ENCODE assay signal across 12 mouse cellular contexts in genomic region chr7:139529208-139529607, GRCm38 (mm10). TPM values are rescaled to one million over a fixed set of nuclear protein-coding genes. Genes with fewer than 3 reads are reported as not detected.
"Had no signal": no experiment of that assay in that cellular context is flagged by ENCODE, and none has a peak within 500 bp of the region (broad histone marks: within the 10 kb centered on the region; RNA-seq: fewer than 3 reads in every experiment).

No protein-coding gene starts in this region.

- H3K27ac ChIP-seq: kidney, postnatal 0 days; limb, embryonic 13.5 days; liver, embryonic 14.5 days; neural tube, embryonic 13.5 days had no signal

- H3K27me3 ChIP-seq: limb, embryonic 13.5 days had no signal

- H3K9me3 ChIP-seq: limb, embryonic 13.5 days; neural tube, embryonic 13.5 days had no signal

- DNase-seq: kidney, adult 11 months; kidney, adult 9 months; kidney, postnatal 36 days; left cerebral cortex, postnatal 4 days; lung, adult 18-20 months; right cerebral cortex, postnatal 25 days; thymus, postnatal 4 days had no signal

- H3K4me2 ChIP-seq: limb, embryonic 13.5 days had no signal

- H3K4me3 ChIP-seq: limb, embryonic 13.5 days; neural tube, embryonic 13.5 days had no signal

- H3K9ac ChIP-seq: limb, embryonic 13.5 days; liver, embryonic 14.5 days; neural tube, embryonic 13.5 days had no signal

- H3K4me1 ChIP-seq: limb, embryonic 13.5 days had no signal

RNA-seq across cellular contexts. Expression of gene Nkx6-2, which starts 53.4 kb away (rescaled TPM):
- polyA plus RNA-seq: liver, adult 2 months; liver, embryonic 14.5 days had no signal
